Mouse (Mus musculus) limb, embryonic 14.5 days (tissue): ENCODE results near the gene Gtf2i. TPM values are rescaled to one million over a fixed set of nuclear protein-coding genes. Genes with fewer than 3 reads are reported as not detected.

Experiments used
- ATAC-seq: fragments of 200-750 bp; cut with Nextera tagmentation; 2 replicates; pipeline ENCODE4 v1.8.0; 2017; ENCODE audit warnings: low read depth, moderate number of reproducible peaks, moderate TSS enrichment; ENCODE audit not compliant: low FRiP score
- DNase-seq: peaks from one replicate; pipeline ENCODE4 v3.0.0-alpha.2; 2015; ENCODE audit warnings: low spot score
- H3K27ac ChIP-seq: fragments of 300-500 bp; sonication (generic); replicated peaks from 2 replicates; pipeline ENCODE4 v1.5.1; 2014; ENCODE audit warnings: low read depth, mild to moderate bottlenecking, low read length, moderate library complexity, mixed read lengths
- H3K27me3 ChIP-seq: fragments of 300-500 bp; sonication (generic); 2 replicates; pipeline ENCODE4 v1.6.1; 2014; ENCODE audit warnings: low read length, mixed read lengths; ENCODE audit not compliant: control insufficient read depth, insufficient read depth
- H3K36me3 ChIP-seq: fragments of 300-500 bp; sonication (generic); 2 replicates; pipeline ENCODE4 v1.6.1; 2014; ENCODE audit warnings: mild to moderate bottlenecking, low read length, moderate library complexity, mixed read lengths; ENCODE audit not compliant: control insufficient read depth, insufficient read depth
- H3K4me1 ChIP-seq: fragments of 300-500 bp; sonication (generic); 2 replicates; pipeline ENCODE4 v1.6.1; 2014; ENCODE audit warnings: antibody characterized with exemption, low read length, mixed read lengths; ENCODE audit not compliant: control insufficient read depth, insufficient read depth
- H3K4me2 ChIP-seq: fragments of 300-500 bp; sonication (generic); replicated peaks from 2 replicates; pipeline ENCODE4 v1.6.1; 2014; ENCODE audit warnings: low read depth, mild to moderate bottlenecking, low read length, moderate library complexity; ENCODE audit not compliant: severe bottlenecking
- H3K4me3 ChIP-seq: fragments of 300-500 bp; sonication (generic); replicated peaks from 2 replicates; pipeline ENCODE4 v1.5.1; 2014; ENCODE audit warnings: low read length
- H3K9ac ChIP-seq: fragments of 300-500 bp; sonication (generic); 2 replicates; pipeline ENCODE4 v1.6.1; 2014; ENCODE audit warnings: mild to moderate bottlenecking, low read depth, low read length, moderate library complexity; ENCODE audit not compliant: severe bottlenecking
- H3K9me3 ChIP-seq: fragments of 300-500 bp; sonication (generic); 2 replicates; pipeline ENCODE4 v1.6.1; 2016; ENCODE audit warnings: low read length; ENCODE audit not compliant: control insufficient read depth
- POLR2A ChIP-seq: fragments of 200-500 bp; IDR thresholded peaks from 2 replicates; pipeline ENCODE4 v1.8.0; 2012; ENCODE audit warnings: inconsistent platforms, mild to moderate bottlenecking, moderate library complexity, borderline replicate concordance; ENCODE audit not compliant: insufficient read depth, insufficient read length; ENCODE audit errors: extremely low read depth
- WGBS: fragments of 180-500 bp; shearing (Covaris S2); extraction: QIAGEN DNeasy Blood & Tissue Kit; methylation state at CpG from one replicate; pipeline ENCODE4 v1.1.7; 2014; 5-methylcytosine and 5-hydroxymethylcytosine counted together
- polyA plus RNA-seq, 2 experiments: library from polyadenylated mRNA; depleted of rRNA in 1 of 2; stranded (reverse) in 1 of 2; unstranded in 1 of 2; fragments of >200 nt; fragmentation: Nextera tagmentation in 1 of 2; extraction: Ambion mirVana in 1 of 2; gene quantifications; 2 replicates each; pipeline versions ENCODE4 v1.2.1 to v1.2.3; 2012 to 2014

The Gtf2i gene
- polyA plus RNA-seq, 2 experiments = 169 to 190 TPM

- no peak overlapping the region for H3K4me3 ChIP-seq
- no peak overlapping the region for H3K4me2 ChIP-seq
- DNase-seq = no peak
- 84% methylated on average over 13 of the region's 13 CpGs for WGBS
- H3K27me3 ChIP-seq = no peaks in the 10 kb centered on the region
- TF ChIP-seq POLR2A = no peak
- no peak for ATAC-seq
- no peak overlapping the region for H3K27ac ChIP-seq
- no peaks in the 10 kb centered on the region for H3K36me3 ChIP-seq
- H3K9me3 ChIP-seq = no peaks in the 10 kb centered on the region
- H3K9ac ChIP-seq = no peak overlapping the region
- no peaks in the 10 kb centered on the region for H3K4me1 ChIP-seq
These were observed 8.8 kb upstream of the Gtf2i start for GRCm38 (mm10) chr5:134323311-134323710.

DNA sequence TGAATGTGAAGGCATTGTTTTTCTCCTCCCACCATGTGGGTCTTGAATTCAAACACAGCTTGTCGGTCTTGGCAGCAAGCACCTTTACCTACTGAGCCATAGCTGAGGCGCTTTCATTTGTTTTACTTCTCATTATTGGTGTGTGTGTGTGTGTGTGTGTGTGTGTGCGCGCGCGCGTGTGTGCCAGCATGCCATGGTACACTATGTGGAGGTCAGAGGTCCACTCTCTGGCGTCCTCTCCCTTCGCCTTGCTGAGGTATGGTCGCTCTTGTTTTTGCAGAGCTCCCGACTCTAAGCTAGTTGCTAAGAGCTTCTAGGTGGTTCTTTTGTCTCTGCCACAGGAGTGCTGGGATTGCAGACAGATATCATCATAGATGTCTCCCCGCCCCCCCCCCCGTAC lies 7.8 kb upstream of the Gtf2i start:
- no peaks in the 10 kb centered on the region for H3K36me3 ChIP-seq
- H3K9me3 ChIP-seq = no peaks in the 10 kb centered on the region
- DNase-seq (no peak), ATAC-seq (no peak)
- WGBS = 82% methylated on average over 13 of the region's 13 CpGs
- H3K9ac ChIP-seq = no peak overlapping the region
- TF ChIP-seq POLR2A = no peak
- no peaks in the 10 kb centered on the region for H3K4me1 ChIP-seq
- no peak overlapping the region for H3K4me3 ChIP-seq
- no peak overlapping the region for H3K4me2 ChIP-seq
- H3K27me3 ChIP-seq = no peaks in the 10 kb centered on the region
- H3K27ac ChIP-seq = no peak overlapping the region

- peaks cover 4% of the 10 kb centered on the region for H3K4me1 ChIP-seq
- WGBS = 37% methylated on average over 7 of the region's 7 CpGs
- no peak for DNase-seq
- H3K9me3 ChIP-seq = no peaks in the 10 kb centered on the region
- no peak for TF ChIP-seq POLR2A
- no peak overlapping the region for H3K9ac ChIP-seq
- H3K27me3 ChIP-seq = no peaks in the 10 kb centered on the region
- no peak overlapping the region for H3K4me3 ChIP-seq
- ATAC-seq = no peak
- no peaks in the 10 kb centered on the region for H3K36me3 ChIP-seq
- H3K4me2 ChIP-seq = no peak overlapping the region
- H3K27ac ChIP-seq = no peak overlapping the region
These were observed 7.1 kb upstream of the Gtf2i start for GRCm38 (mm10) chr5:134321699-134322098.

DNA sequence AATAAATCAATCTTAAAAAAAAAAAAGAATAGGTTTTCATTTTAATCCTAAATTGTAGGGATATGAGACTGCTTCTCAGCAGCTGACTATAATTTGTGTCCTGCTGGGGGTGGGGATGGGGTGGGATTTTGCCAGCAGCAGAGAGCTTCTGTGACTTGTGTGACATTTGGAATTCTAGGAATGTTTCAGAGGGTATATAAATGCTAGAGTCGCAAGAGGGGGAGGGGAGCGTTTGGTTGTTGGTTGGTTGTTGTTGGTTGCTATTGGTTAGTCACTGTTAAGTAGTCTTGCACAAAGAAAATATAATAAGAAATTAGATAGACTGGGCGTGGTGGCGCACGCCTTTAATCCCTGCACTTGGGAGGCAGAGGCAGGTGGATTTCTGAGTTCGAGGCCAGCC lies 4.3 kb upstream of the Gtf2i start:
- H3K4me2 ChIP-seq = no peak overlapping the region
- H3K36me3 ChIP-seq = no peaks in the 10 kb centered on the region
- ATAC-seq (no peak), DNase-seq (peak; percentile 47)
- H3K27ac ChIP-seq = no peak overlapping the region
- H3K9me3 ChIP-seq = no peaks in the 10 kb centered on the region
- H3K27me3 ChIP-seq = no peaks in the 10 kb centered on the region
- peaks cover 12% of the 10 kb centered on the region for H3K4me1 ChIP-seq
- no peak for TF ChIP-seq POLR2A
- WGBS = 84% methylated on average over 6 of the region's 6 CpGs
- H3K9ac ChIP-seq = no peak overlapping the region
- no peak overlapping the region for H3K4me3 ChIP-seq

DNA sequence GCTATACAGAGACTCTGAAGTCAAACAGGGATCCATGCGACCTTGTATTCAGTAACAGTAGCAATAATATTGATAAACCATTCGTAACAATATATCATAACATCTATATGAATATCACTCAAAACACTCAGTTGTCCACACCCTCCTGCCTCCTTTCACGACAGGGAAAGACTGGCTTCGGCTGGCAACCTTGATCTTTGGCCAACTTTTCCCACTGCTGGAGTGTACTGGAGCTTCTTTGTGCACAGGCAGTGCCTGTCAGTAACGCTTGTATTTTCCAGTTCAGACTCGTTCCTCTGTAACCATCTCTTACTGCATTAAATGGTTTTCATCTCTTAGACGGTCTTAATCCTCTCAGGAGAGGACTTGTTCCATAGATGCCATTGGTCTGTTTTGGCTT lies 2.2 kb upstream of the Gtf2i start:
- no peak for ATAC-seq
- no peak overlapping the region for H3K4me2 ChIP-seq
- no peak overlapping the region; the same call in 1 of the 2 replicates for H3K9ac ChIP-seq
- no peaks in the 10 kb centered on the region for H3K9me3 ChIP-seq
- WGBS = 55% methylated on average over 7 of the region's 7 CpGs
- H3K4me1 ChIP-seq = peaks cover 20% of the 10 kb centered on the region
- H3K27ac ChIP-seq = peak overlapping the region; percentile 100
- H3K36me3 ChIP-seq = no peaks in the 10 kb centered on the region; the same call in 1 of the 2 replicates
- TF ChIP-seq POLR2A = no peak
- H3K4me3 ChIP-seq = no peak overlapping the region
- DNase-seq = peak; percentile 46
- no peaks in the 10 kb centered on the region for H3K27me3 ChIP-seq

DNA sequence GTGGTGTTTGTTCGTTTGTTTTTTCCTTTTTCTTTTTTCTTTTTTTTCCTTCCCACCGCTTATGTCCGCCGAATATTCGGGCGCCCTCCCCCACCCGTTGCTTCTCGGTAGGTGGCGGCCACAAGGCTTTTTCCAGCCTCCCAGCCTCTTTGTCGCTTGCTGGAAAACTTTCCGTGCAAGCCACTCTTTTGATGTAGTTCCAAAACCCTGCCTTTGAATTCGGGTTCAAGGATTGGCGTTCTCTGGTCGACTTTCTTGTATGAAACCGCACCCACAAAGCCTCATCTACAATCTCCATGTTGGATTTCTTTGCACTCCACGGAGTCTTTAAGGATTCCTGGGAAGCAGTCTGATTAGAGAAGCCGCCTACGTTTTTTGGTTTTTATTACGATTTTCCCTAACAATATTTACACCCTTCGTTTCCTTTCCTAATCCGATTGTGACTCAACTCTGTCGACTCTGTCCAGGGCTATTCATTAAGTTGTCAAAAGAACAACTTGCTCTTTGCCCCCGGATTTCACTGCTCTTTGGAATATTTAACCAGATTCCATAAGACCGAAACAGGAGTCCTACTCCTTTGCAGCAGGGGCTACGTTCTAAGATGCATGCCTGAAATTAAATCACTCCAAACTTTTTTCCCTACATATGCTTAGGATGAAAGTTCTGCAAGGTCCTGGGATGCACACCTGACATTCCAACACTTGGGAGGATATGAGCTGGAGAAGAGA lies 1.2 kb upstream of the Gtf2i start:
- no peak for TF ChIP-seq POLR2A
- peaks cover 7% of the 10 kb centered on the region for H3K36me3 ChIP-seq
- H3K4me1 ChIP-seq = peaks cover 20% of the 10 kb centered on the region
- ATAC-seq (no peak), DNase-seq (peak; percentile 83)
- H3K4me3 ChIP-seq = peak overlapping the region; percentile 94
- H3K4me2 ChIP-seq = peak overlapping the region; percentile 68
- H3K27ac ChIP-seq = peak overlapping the region; percentile 100
- no peaks in the 10 kb centered on the region for H3K27me3 ChIP-seq
- peak overlapping the region; percentile 99 for H3K9ac ChIP-seq
- no peaks in the 10 kb centered on the region for H3K9me3 ChIP-seq
- 2% methylated on average over 25 of the region's 25 CpGs for WGBS
